In genomic region chr8:126832163-126832978, GRCm38 (mm10) we compare ENCODE assay signal across 8 mouse cellular contexts.
DNase-seq lines count a peak whose midpoint lies in the region; ATAC-seq and TF ChIP-seq lines count a peak whose summit lies in the region.

No protein-coding gene starts in this region.

- peaks cover 28 to 91% of the 10 kb centered on the region in 2 experiments for H3K4me1 ChIP-seq in CH12.LX (ENCODE audit: control insufficient read depth in 1 of 2, insufficient read depth in 2 of 2)
- H3K4me1 ChIP-seq in heart, embryonic 10.5 days = peaks cover 69% of the 10 kb centered on the region

- no peaks in the 10 kb centered on the region for H3K79me2 ChIP-seq in CH12.LX (replicated peaks; ENCODE audit: control insufficient read depth, extremely low read depth, insufficient read depth, poor library complexity, severe bottlenecking)

- ATAC-seq in megakaryocyte, adult 5-6 weeks (ENCODE audit: poor library complexity, severe bottlenecking) = peak; percentile 75

- peak overlapping the region in 1 of 3 experiments; percentile 9 for H3K4me3 ChIP-seq in CH12.LX (replicated peaks in 1 of 3; ENCODE audit: low read depth in 2 of 3, low read length in 2 of 3, poor library complexity in 1 of 3)
- no peak overlapping the region for H3K4me3 ChIP-seq in heart, embryonic 10.5 days

- in situ Hi-C loops in CH12.LX (cut with MboI; ENCODE audit: low pct_ligation_motif_present, low pct_unique_long_range_greater_than_20kb, low sequenced_read_pairs) = no loop called here

- dilution Hi-C loops in CH12.LX (cut with MboI; ENCODE audit: extremely low pct_ligation_motif_present, extremely low pct_unique_long_range_greater_than_20kb, low sequenced_read_pairs) = no loop called here

- TF ChIP-seq CTCF in CH12.LX (conservative IDR thresholded peaks at IDR 0.05 in 1 of 2, IDR thresholded peaks at IDR 0.05 in 1 of 2; ENCODE audit: low read depth in 2 of 2, low read length in 2 of 2) = no peak

- no peak; the same call in 1 of the 2 replicates for TF ChIP-seq POLR2A in CH12.LX (IDR thresholded peaks at IDR 0.05; ENCODE audit: low read depth, low read length)

- DNase-seq in 416B (ENCODE audit: low read depth) (peak; percentile 100), CH12.LX (ENCODE audit: extremely low read depth) (peak; percentile 98)
- no peak for DNase-seq in heart, embryonic 10.5 days (ENCODE audit: low spot score)
- DNase-seq in kidney, postnatal 10 days = peak; percentile 68
- peak; percentile 65 for DNase-seq in thymus, postnatal 4 days
- DNase-seq in cerebellum, postnatal 10 days = no peak
- DNase-seq in adrenal gland, postnatal 4 days (ENCODE audit: low spot score in 2 of 2) = no peak

- peak overlapping the region; percentile 67 for H3K4me2 ChIP-seq in CH12.LX (ENCODE audit: insufficient read depth, low read depth, poor library complexity, severe bottlenecking)

- TF ChIP-seq RAD21 in CH12.LX (IDR thresholded peaks at IDR 0.05; ENCODE audit: low read depth, low read length) = peak; percentile 8

- H3K27me3 ChIP-seq in CH12.LX (replicated peaks) = no peaks in the 10 kb centered on the region
- H3K27me3 ChIP-seq in heart, embryonic 10.5 days (ENCODE audit: insufficient read depth, poor library complexity, severe bottlenecking) = no peaks in the 10 kb centered on the region

- H3K9me3 ChIP-seq in CH12.LX (replicated peaks; ENCODE audit: low read length) = no peaks in the 10 kb centered on the region
- H3K9me3 ChIP-seq in heart, embryonic 10.5 days = no peaks in the 10 kb centered on the region

- H3K36me3 ChIP-seq in CH12.LX (replicated peaks in 1 of 2; ENCODE audit: control insufficient read depth in 1 of 2, insufficient read depth in 1 of 2, low read length in 1 of 2) = peaks cover 0 to 17% of the 10 kb centered on the region in 2 experiments
- H3K36me3 ChIP-seq in heart, embryonic 10.5 days = no peaks in the 10 kb centered on the region

- H3K9ac ChIP-seq in CH12.LX (ENCODE audit: insufficient read depth, low read depth) = peak overlapping the region; percentile 45

- WGBS in heart, embryonic 10.5 days = 73% methylated on average over 12 of the region's 12 CpGs

- TF ChIP-seq EP300 in CH12.LX (IDR thresholded peaks at IDR 0.05; ENCODE audit: low read length) = peak; percentile 99

- H3K27ac ChIP-seq in CH12.LX (ENCODE audit: insufficient read depth, low read depth) = peak overlapping the region; percentile 98
- peak overlapping the region; percentile 85 for H3K27ac ChIP-seq in heart, embryonic 10.5 days

TF ChIP-seq in CH12.LX, 34 proteins besides CTCF, POLR2A, EP300 and RAD21:
- peak; percentile 96 for TF ChIP-seq ZNF384 (IDR thresholded peaks at IDR 0.05; ENCODE audit: low read depth, low read length)
- peak; percentile 96 for TF ChIP-seq MEF2A (IDR thresholded peaks at IDR 0.05; ENCODE audit: borderline replicate concordance, low read depth, low read length)
- peak; percentile 93 for TF ChIP-seq BHLHE40 (IDR thresholded peaks at IDR 0.05; ENCODE audit: low read depth, low read length)
- peak; percentile 80 for TF ChIP-seq JUN (IDR thresholded peaks at IDR 0.05; ENCODE audit: insufficient read depth, low read depth, low read length)
- TF ChIP-seq CHD2 (IDR thresholded peaks at IDR 0.05; ENCODE audit: low read length) = peak; percentile 84
- TF ChIP-seq ZC3H11A (IDR thresholded peaks at IDR 0.05; ENCODE audit: low read depth, low read length) = no peak
- TF ChIP-seq NRF1 (IDR thresholded peaks at IDR 0.05; ENCODE audit: low read depth, low read length) = no peak
- no peak; the same call in 1 of the 2 replicates for TF ChIP-seq ZKSCAN1 (IDR thresholded peaks at IDR 0.05; ENCODE audit: borderline replicate concordance, low read depth, low read length)
- TF ChIP-seq JUND (conservative IDR thresholded peaks at IDR 0.05; ENCODE audit: low read depth, low read length) = peak; percentile 78
- no peak for TF ChIP-seq E2F4 (IDR thresholded peaks at IDR 0.05; ENCODE audit: insufficient replicate concordance, low read depth, low read length)
- peak; percentile 83 for TF ChIP-seq MAFK (IDR thresholded peaks at IDR 0.05; ENCODE audit: insufficient replicate concordance, low read length)
- TF ChIP-seq RCOR1 (conservative IDR thresholded peaks at IDR 0.05; ENCODE audit: low read depth, low read length) = peak; percentile 80
- peak; percentile 99 for TF ChIP-seq ETS1 (conservative IDR thresholded peaks at IDR 0.05; ENCODE audit: low read depth, low read length)
- TF ChIP-seq UBTF (IDR thresholded peaks at IDR 0.05; ENCODE audit: low read depth, low read length) = no peak; the same call in 1 of the 2 replicates
- TF ChIP-seq ELF1 (IDR thresholded peaks at IDR 0.05; ENCODE audit: low read depth, low read length) = peak; percentile 84
- no peak; the same call in none of the 2 replicates for TF ChIP-seq SIN3A (IDR thresholded peaks at IDR 0.05; ENCODE audit: low read length)
- no peak for TF ChIP-seq GABPA (IDR thresholded peaks at IDR 0.05; ENCODE audit: insufficient replicate concordance, low read depth, low read length)
- peak; percentile 96 for TF ChIP-seq TCF12 (IDR thresholded peaks at IDR 0.05; ENCODE audit: low read depth, low read length)
- TF ChIP-seq KAT2A (IDR thresholded peaks at IDR 0.05; ENCODE audit: insufficient replicate concordance, low read length) = 0 out of 2 replicates have a peak, but pooled peaks have one; percentile 51
- no peak for TF ChIP-seq USF2 (conservative IDR thresholded peaks at IDR 0.05; ENCODE audit: low read depth, low read length)
- TF ChIP-seq TBP (conservative IDR thresholded peaks at IDR 0.05; ENCODE audit: low read depth, low read length) = peak; percentile 62; the same call in 1 of the 2 replicates
- TF ChIP-seq PAX5 (IDR thresholded peaks at IDR 0.05; ENCODE audit: low read length) = no peak
- no peak for TF ChIP-seq NELFE (IDR thresholded peaks at IDR 0.05; ENCODE audit: low read depth, low read length)
- no peak for TF ChIP-seq USF1 (IDR thresholded peaks at IDR 0.05; ENCODE audit: low read depth, low read length)
- peak; percentile 40 for TF ChIP-seq MAX (IDR thresholded peaks at IDR 0.05; ENCODE audit: low read length)
- TF ChIP-seq SMC3 (IDR thresholded peaks at IDR 0.05; ENCODE audit: low read depth, low read length) = peak; percentile 30
- TF ChIP-seq MYC (IDR thresholded peaks at IDR 0.05; ENCODE audit: low read depth, low read length) = peak; percentile 82
- peak; percentile 62 for TF ChIP-seq HCFC1 (IDR thresholded peaks at IDR 0.05; ENCODE audit: low read depth, low read length)
- peak; percentile 95 for TF ChIP-seq IRF4 (IDR thresholded peaks at IDR 0.05; ENCODE audit: low read depth, low read length)
- no peak for TF ChIP-seq ZMIZ1 (IDR thresholded peaks at IDR 0.05; ENCODE audit: low read depth, low read length)
- TF ChIP-seq POLR2AphosphoS2 (IDR thresholded peaks at IDR 0.05; ENCODE audit: low read depth, low read length) = no peak
- no peak for TF ChIP-seq MXI1 (IDR thresholded peaks at IDR 0.05; ENCODE audit: low read depth, low read length)
- no peak; the same call in 1 of the 2 replicates for TF ChIP-seq MAZ (IDR thresholded peaks at IDR 0.05; ENCODE audit: low read depth, low read length)
- no peak for TF ChIP-seq CHD1 (IDR thresholded peaks at IDR 0.05; ENCODE audit: low read depth, low read length)

Comparison
In these comparisons a context has a peak if more than half of its experiments do, and no peak if none do; other contexts are left out.
1. DNase-seq: peak in 416B (single experiment), CH12.LX (single experiment), kidney, postnatal 10 days (single experiment) and thymus, postnatal 4 days (single experiment); none in heart, embryonic 10.5 days (single experiment), cerebellum, postnatal 10 days (0 of 2) and adrenal gland, postnatal 4 days (0 of 2).